Mouse (Mus musculus): ENCODE results near the gene Samhd1. TPM values are rescaled to one million over a fixed set of nuclear protein-coding genes. Genes with fewer than 3 reads are reported as not detected.
"Not testable (repeated sequence)": the region's sequence is repeated elsewhere in the genome, so short reads cannot be mapped to it uniquely, and the experiment has no call there.

Gene Samhd1
- polyA plus RNA-seq (2012), result 0.75 and 1.0 TPM in 2 replicates

- no peak for TF ChIP-seq TAL1 (IDR thresholded peaks at IDR 0.05; ENCODE audit: low read length)
- TF ChIP-seq GATA1 (IDR thresholded peaks at IDR 0.05; ENCODE audit: low read length), result no peak
- no peaks in the 10 kb centered on the region for H3K27me3 ChIP-seq (ENCODE audit: control insufficient read depth)
- no peaks in the 10 kb centered on the region; the same call in 1 of the 2 replicates for H3K36me3 ChIP-seq (ENCODE audit: control insufficient read depth)
- H3K9me3 ChIP-seq (ENCODE audit: control insufficient read depth, low read length), result no peaks in the 10 kb centered on the region
- H3K4me3 ChIP-seq (replicated peaks), result peak within 1 kb of the TSS; percentile 73
- peaks cover 71% of the 10 kb centered on the region for H3K4me1 ChIP-seq (ENCODE audit: control insufficient read depth)
These were observed at the start of gene Samhd1 for GRCm38 (mm10) chr2:157135014-157135413. TSS of gene Samhd1 (minus strand) at chr2:157135265.

GRCm38 (mm10) chr2:157178167-157178566, 43.1 kb upstream of the Samhd1 start:
- peaks cover 8% of the 10 kb centered on the region for H3K4me1 ChIP-seq (ENCODE audit: control insufficient read depth)
- H3K27me3 ChIP-seq (ENCODE audit: control insufficient read depth), result no peaks in the 10 kb centered on the region
- no peak overlapping the region for H3K4me3 ChIP-seq (replicated peaks)
- peaks cover 99% of the 10 kb centered on the region for H3K36me3 ChIP-seq (ENCODE audit: control insufficient read depth)
- no peaks in the 10 kb centered on the region for H3K9me3 ChIP-seq (ENCODE audit: control insufficient read depth, low read length)
- TF ChIP-seq GATA1 (IDR thresholded peaks at IDR 0.05; ENCODE audit: low read length) (no peak), TAL1 (IDR thresholded peaks at IDR 0.05; ENCODE audit: low read length) (no peak)

GRCm38 (mm10) chr2:157176248-157176647, 41.2 kb upstream of the Samhd1 start:
- Histone ChIP-seq H3K27me3 (ENCODE audit: control insufficient read depth) (no peaks in the 10 kb centered on the region), H3K9me3 (ENCODE audit: control insufficient read depth, low read length) (no peaks in the 10 kb centered on the region), H3K4me3 (replicated peaks) (no peak overlapping the region), H3K36me3 (ENCODE audit: control insufficient read depth) (peaks cover 99% of the 10 kb centered on the region), H3K4me1 (ENCODE audit: control insufficient read depth) (peaks cover 8% of the 10 kb centered on the region)
- TF ChIP-seq TAL1 (IDR thresholded peaks at IDR 0.05; ENCODE audit: low read length) (no peak), GATA1 (IDR thresholded peaks at IDR 0.05; ENCODE audit: low read length) (no peak)

DNA sequence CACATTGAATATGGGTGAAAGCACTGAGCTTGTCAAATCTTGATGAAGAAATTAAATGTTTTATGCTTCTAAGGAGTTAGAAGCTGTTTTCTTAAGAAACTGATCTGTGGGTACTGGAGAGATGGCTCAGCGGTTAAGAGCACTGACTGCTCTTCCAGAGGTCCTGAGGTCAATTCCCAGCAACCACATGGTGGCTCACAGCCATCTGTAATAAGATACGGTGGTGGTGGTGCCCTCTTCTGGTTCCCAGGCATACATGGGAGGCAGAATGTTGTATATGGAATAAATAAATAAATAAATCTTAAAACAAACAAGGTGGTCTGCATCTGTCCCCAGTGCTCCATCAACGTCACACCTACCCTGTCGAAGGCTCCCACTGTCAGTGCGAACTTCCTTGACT, 39.4 kb upstream of the Samhd1 start:
- no peaks in the 10 kb centered on the region for H3K9me3 ChIP-seq (ENCODE audit: control insufficient read depth, low read length)
- peaks cover 98% of the 10 kb centered on the region for H3K36me3 ChIP-seq (ENCODE audit: control insufficient read depth)
- TF ChIP-seq GATA1 (IDR thresholded peaks at IDR 0.05; ENCODE audit: low read length), result no peak
- no peak for TF ChIP-seq TAL1 (IDR thresholded peaks at IDR 0.05; ENCODE audit: low read length)
- no peaks in the 10 kb centered on the region for H3K27me3 ChIP-seq (ENCODE audit: control insufficient read depth)
- H3K4me3 ChIP-seq (replicated peaks), result no peak overlapping the region
- peaks cover 8% of the 10 kb centered on the region for H3K4me1 ChIP-seq (ENCODE audit: control insufficient read depth)

DNA sequence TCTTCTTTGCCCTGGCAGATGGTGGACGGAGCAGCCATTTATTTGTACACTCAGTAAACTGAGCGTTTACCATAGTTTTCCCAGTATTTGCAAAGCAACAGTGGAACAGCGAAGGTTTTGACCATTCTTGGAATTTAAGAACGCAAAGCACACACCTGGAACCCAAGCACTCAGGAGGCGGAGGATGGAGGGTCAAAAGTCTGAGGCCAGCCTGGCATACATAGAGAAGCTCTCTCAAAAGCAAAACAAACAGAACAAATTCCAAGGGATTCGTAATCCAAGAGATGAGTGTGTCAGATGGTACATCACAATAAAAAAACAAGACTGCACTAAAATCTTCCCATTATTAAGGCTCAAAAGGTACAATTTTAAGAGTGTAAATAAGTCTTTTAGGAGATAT, 38.5 kb upstream of the Samhd1 start:
- Histone ChIP-seq H3K4me3 (replicated peaks) (no peak overlapping the region), H3K27me3 (ENCODE audit: control insufficient read depth) (no peaks in the 10 kb centered on the region), H3K4me1 (ENCODE audit: control insufficient read depth) (peaks cover 8% of the 10 kb centered on the region), H3K36me3 (ENCODE audit: control insufficient read depth) (peaks cover 98% of the 10 kb centered on the region), H3K9me3 (ENCODE audit: control insufficient read depth, low read length) (no peaks in the 10 kb centered on the region)
- no peak for TF ChIP-seq TAL1 (IDR thresholded peaks at IDR 0.05; ENCODE audit: low read length)
- TF ChIP-seq GATA1 (IDR thresholded peaks at IDR 0.05; ENCODE audit: low read length), result no peak

- Histone ChIP-seq H3K9me3 (ENCODE audit: control insufficient read depth, low read length) (no peaks in the 10 kb centered on the region), H3K36me3 (ENCODE audit: control insufficient read depth) (peaks cover 97% of the 10 kb centered on the region), H3K27me3 (ENCODE audit: control insufficient read depth) (no peaks in the 10 kb centered on the region), H3K4me3 (replicated peaks) (no peak overlapping the region), H3K4me1 (ENCODE audit: control insufficient read depth) (peaks cover 3% of the 10 kb centered on the region)
- no peak for TF ChIP-seq GATA1 (IDR thresholded peaks at IDR 0.05; ENCODE audit: low read length)
- no peak for TF ChIP-seq TAL1 (IDR thresholded peaks at IDR 0.05; ENCODE audit: low read length)
These were observed 37.9 kb upstream of the Samhd1 start for GRCm38 (mm10) chr2:157172984-157173383.

DNA sequence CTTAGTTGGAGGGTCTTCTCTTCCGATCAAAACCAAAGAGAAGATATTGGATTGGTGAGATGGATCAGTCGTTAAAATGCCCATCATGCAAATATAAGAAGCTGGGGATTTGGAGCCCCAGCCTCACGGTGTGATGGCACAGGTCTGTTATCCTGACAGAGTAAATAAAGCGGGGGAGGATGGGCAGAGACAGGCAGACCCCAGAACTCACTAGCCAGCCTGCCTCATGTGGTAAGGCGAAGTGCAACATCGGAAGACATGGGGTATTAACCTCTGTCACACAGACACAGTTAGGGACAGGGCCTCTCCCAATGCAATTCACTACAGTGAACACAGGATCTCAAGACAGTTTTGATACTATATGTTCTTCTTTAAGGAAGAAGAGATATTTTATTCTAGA, 35.6 kb upstream of the Samhd1 start:
- H3K9me3 ChIP-seq (ENCODE audit: control insufficient read depth, low read length), result no peaks in the 10 kb centered on the region
- TF ChIP-seq TAL1 (IDR thresholded peaks at IDR 0.05; ENCODE audit: low read length) (no peak), GATA1 (IDR thresholded peaks at IDR 0.05; ENCODE audit: low read length) (no peak)
- H3K36me3 ChIP-seq (ENCODE audit: control insufficient read depth), result peaks cover 96% of the 10 kb centered on the region
- H3K4me3 ChIP-seq (replicated peaks), result no peak overlapping the region
- H3K27me3 ChIP-seq (ENCODE audit: control insufficient read depth), result no peaks in the 10 kb centered on the region
- no peaks in the 10 kb centered on the region for H3K4me1 ChIP-seq (ENCODE audit: control insufficient read depth)

DNA sequence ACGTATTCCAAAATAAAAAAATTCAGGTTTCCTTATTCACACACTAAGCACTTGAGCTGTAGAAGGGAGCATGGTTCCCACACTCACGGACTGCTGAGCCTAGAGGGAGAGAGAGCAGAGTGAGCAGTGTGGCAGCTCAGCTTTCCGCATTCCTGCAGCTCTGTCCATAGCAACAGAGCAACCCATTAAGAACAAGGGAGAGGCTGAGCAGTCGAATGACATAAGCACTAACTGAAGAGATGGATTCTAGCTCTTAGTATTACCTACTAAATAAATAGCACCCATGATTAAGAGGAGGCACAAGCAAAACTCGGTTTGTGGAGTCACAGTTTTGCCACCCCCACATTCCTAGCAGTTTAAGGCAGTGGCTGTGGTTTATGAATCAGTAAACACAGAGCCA, 35.1 kb upstream of the Samhd1 start:
- no peak for TF ChIP-seq GATA1 (IDR thresholded peaks at IDR 0.05; ENCODE audit: low read length)
- TF ChIP-seq TAL1 (IDR thresholded peaks at IDR 0.05; ENCODE audit: low read length), result no peak
- Histone ChIP-seq H3K4me3 (replicated peaks) (no peak overlapping the region), H3K27me3 (ENCODE audit: control insufficient read depth) (no peaks in the 10 kb centered on the region), H3K4me1 (ENCODE audit: control insufficient read depth) (no peaks in the 10 kb centered on the region), H3K36me3 (ENCODE audit: control insufficient read depth) (peaks cover 95% of the 10 kb centered on the region), H3K9me3 (ENCODE audit: control insufficient read depth, low read length) (no peaks in the 10 kb centered on the region)

DNA sequence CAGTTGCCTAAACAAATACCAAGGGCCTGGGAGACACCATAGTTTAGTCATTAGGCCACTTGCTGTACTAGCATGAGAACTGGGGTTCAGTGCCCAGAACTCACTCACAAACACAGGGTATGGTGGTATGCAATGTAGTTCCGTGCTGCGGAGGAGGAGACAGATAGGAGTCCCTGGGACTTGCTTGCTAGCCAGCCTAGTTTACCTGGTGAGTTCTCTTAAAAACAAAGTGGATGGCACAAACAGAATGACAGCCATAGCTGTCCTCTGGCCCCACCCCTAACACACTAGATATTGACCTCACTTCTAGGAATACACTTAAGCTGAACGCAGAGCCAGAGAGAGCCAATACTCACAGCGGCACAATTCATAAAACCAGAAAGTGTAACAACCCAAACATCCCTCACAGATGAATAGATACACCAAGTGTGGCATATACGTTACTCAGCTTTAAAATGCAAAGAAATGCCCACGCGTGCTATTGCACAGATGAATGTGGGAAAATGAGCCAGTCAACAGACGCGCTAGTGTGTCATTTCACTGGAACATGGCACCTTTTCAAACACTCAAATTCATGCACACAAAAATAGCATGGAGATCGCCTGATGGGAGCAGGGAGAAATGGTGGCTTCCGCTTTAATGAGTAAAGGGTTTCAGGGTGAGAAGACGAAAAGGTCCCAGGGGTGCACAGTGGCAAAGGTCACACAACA, 31.5 kb upstream of the Samhd1 start:
- Histone ChIP-seq H3K27me3 (ENCODE audit: control insufficient read depth) (no peaks in the 10 kb centered on the region), H3K36me3 (ENCODE audit: control insufficient read depth) (peaks cover 95% of the 10 kb centered on the region), H3K4me1 (ENCODE audit: control insufficient read depth) (no peaks in the 10 kb centered on the region), H3K9me3 (ENCODE audit: control insufficient read depth, low read length) (no peaks in the 10 kb centered on the region), H3K4me3 (replicated peaks) (no peak overlapping the region)
- TF ChIP-seq TAL1 (IDR thresholded peaks at IDR 0.05; ENCODE audit: low read length) (no peak), GATA1 (IDR thresholded peaks at IDR 0.05; ENCODE audit: low read length) (no peak)

GRCm38 (mm10) chr2:157165312-157166224, 30.5 kb upstream of the Samhd1 start:
- not testable (repeated sequence) for H3K9me3 ChIP-seq (ENCODE audit: control insufficient read depth, low read length); H3K27me3 ChIP-seq (ENCODE audit: control insufficient read depth); H3K4me3 ChIP-seq (replicated peaks); H3K4me1 ChIP-seq (ENCODE audit: control insufficient read depth)
- H3K36me3 ChIP-seq (ENCODE audit: control insufficient read depth), result peaks cover 96% of the 10 kb centered on the region

All from erythroblast, embryonic 14.5 days (primary cell).